Comparison of ENCODE assay signal across 8 mouse cellular contexts in genomic region chr5:45493191-45494092, GRCm38 (mm10). TPM values are rescaled to one million over a fixed set of nuclear protein-coding genes. Genes with fewer than 3 reads are reported as not detected.
DNase-seq lines count a peak whose midpoint lies in the region; ATAC-seq and TF ChIP-seq lines count a peak whose summit lies in the region.

TSS of gene Lap3 (plus strand) at chr5:45493374.

- peaks cover 23% of the 10 kb centered on the region for H3K4me1 ChIP-seq in hindbrain, embryonic 10.5 days (replicated peaks)
- H3K4me1 ChIP-seq in lung, postnatal 0 days (ENCODE audit: insufficient read depth, low read depth, low read length), result peaks cover 4% of the 10 kb centered on the region; the same call in 1 of the 2 replicates

- under 1% methylated on average over 78 of the region's 78 CpGs for WGBS in hindbrain, embryonic 10.5 days
- under 1% methylated on average over 73 of the region's 78 CpGs for WGBS in lung, postnatal 0 days

- peak within 1 kb of the TSS; percentile 75 for H3K4me3 ChIP-seq in hindbrain, embryonic 10.5 days
- peak within 1 kb of the TSS; percentile 62 for H3K4me3 ChIP-seq in lung, postnatal 0 days (ENCODE audit: low read depth, low read length)

- TF ChIP-seq CTCF in lung, postnatal 0 days (IDR thresholded peaks at IDR 0.05), result peak; percentile 62

- peak within 1 kb of the TSS; percentile 91 for H3K27ac ChIP-seq in hindbrain, embryonic 10.5 days
- H3K27ac ChIP-seq in lung, postnatal 0 days (ENCODE audit: low read length), result peak within 1 kb of the TSS; percentile 67

- H3K9me3 ChIP-seq in hindbrain, embryonic 10.5 days, result no peaks in the 10 kb centered on the region
- no peaks in the 10 kb centered on the region for H3K9me3 ChIP-seq in lung, postnatal 0 days (ENCODE audit: low read length)

- H3K27me3 ChIP-seq in hindbrain, embryonic 10.5 days (ENCODE audit: insufficient read depth, poor library complexity, severe bottlenecking), result peaks cover 4% of the 10 kb centered on the region; the same call in 1 of the 2 replicates
- no peaks in the 10 kb centered on the region for H3K27me3 ChIP-seq in lung, postnatal 0 days (replicated peaks; ENCODE audit: insufficient read depth, low read length)

- H3K9ac ChIP-seq in lung, postnatal 0 days (replicated peaks; ENCODE audit: low read depth), result peak within 1 kb of the TSS; percentile 67

- peak within 1 kb of the TSS; percentile 85 for H3K4me2 ChIP-seq in lung, postnatal 0 days (replicated peaks; ENCODE audit: low read depth, low read length)

- DNase-seq in MEL-GATA-1-ER (ENCODE audit: extremely low read depth, low read depth), result peak; percentile 90
- DNase-seq in cerebellum, adult 8-10 months, result peak; percentile 97
- peak; percentile 99 for DNase-seq in hindbrain, embryonic 10.5 days (ENCODE audit: low spot score)
- peak; percentile 99 for DNase-seq in layer of hippocampus, adult 9-11 months
- DNase-seq in lung, postnatal 0 days (ENCODE audit: low spot score), result peak; percentile 98
- DNase-seq in ovary, postnatal 14 days (ENCODE audit: low spot score), result peak; percentile 99
- DNase-seq in thymus, postnatal 14 days, result peak; percentile 99

- H3K36me3 ChIP-seq in hindbrain, embryonic 10.5 days, result peaks cover 32% of the 10 kb centered on the region
- H3K36me3 ChIP-seq in lung, postnatal 0 days (ENCODE audit: insufficient read depth, low read length), result peaks cover 7% of the 10 kb centered on the region; the same call in 1 of the 2 replicates

- ATAC-seq in frontal cortex, adult (ENCODE audit: low TSS enrichment), result peak; percentile 89
- ATAC-seq in lung, postnatal 0 days, result peak; percentile 97

- no peak for TF ChIP-seq EP300 in lung, postnatal 0 days (IDR thresholded peaks at IDR 0.05)

RNA-seq across cellular contexts. Expression of gene Lap3, which starts in this region (rescaled TPM):
- 82.3 and 103 TPM in 2 replicates for polyA plus RNA-seq in hindbrain, embryonic 10.5 days (2016; fragmentation: Nextera tagmentation; extraction: Ambion mirVana)
- 48.7 and 60.8 TPM in 2 replicates for polyA plus RNA-seq in lung, postnatal 0 days (2015; fragmentation: Nextera tagmentation; extraction: Ambion mirVana)

Comparison
In these comparisons a context has a peak if more than half of its experiments do, and no peak if none do; other contexts are left out.
1. Peak in every context shown above with its lines: DNase-seq, ATAC-seq, H3K4me3 ChIP-seq and H3K27ac ChIP-seq.